Mouse (Mus musculus) liver, adult 2 months (tissue): ENCODE measurements around the gene Tsc1. TPM values are rescaled to one million over a fixed set of nuclear protein-coding genes. Genes with fewer than 3 reads are reported as not detected.

Experiments used
- DNase-seq: peaks from one replicate; pipeline ENCODE4 v3.0.0-alpha.2; 2011; ENCODE audit warnings: low read depth, low spot score; ENCODE audit errors: extremely low read depth
- H3K27ac ChIP-seq: fragments of 200-500 bp; replicated peaks from 2 replicates; pipeline ENCODE4 v1.5.1; 2012; ENCODE audit warnings: low read depth, mild to moderate bottlenecking, control low read depth, inconsistent platforms, low read length; ENCODE audit not compliant: insufficient read depth
- H3K27me3 ChIP-seq: fragments of 200-500 bp; 2 replicates; pipeline ENCODE4 v1.6.1; 2012; ENCODE audit warnings: mild to moderate bottlenecking, moderate library complexity, low read length, inconsistent platforms; ENCODE audit not compliant: control insufficient read depth, insufficient read depth
- H3K36me3 ChIP-seq: fragments of 200-500 bp; 2 replicates; pipeline ENCODE4 v1.6.1; 2012; ENCODE audit warnings: low read length, inconsistent platforms; ENCODE audit not compliant: control insufficient read depth, insufficient read depth
- H3K4me1 ChIP-seq: fragments of 200-500 bp; 2 replicates; pipeline ENCODE4 v1.6.1; 2011; ENCODE audit warnings: low read length; ENCODE audit not compliant: control insufficient read depth, insufficient read depth
- H3K4me3 ChIP-seq: fragments of 200-500 bp; 2 replicates; pipeline ENCODE4 v1.5.1; 2011; ENCODE audit warnings: low read depth, mild to moderate bottlenecking, control low read depth, low read length, moderate library complexity; ENCODE audit not compliant: insufficient read depth
- H3K79me2 ChIP-seq: fragments of 200-500 bp; 2 replicates; pipeline ENCODE4 v1.6.1; 2012; ENCODE audit warnings: inconsistent platforms, mild to moderate bottlenecking, low read length, moderate library complexity; ENCODE audit not compliant: control insufficient read depth, insufficient read depth
- H3K9ac ChIP-seq: fragments of 200-500 bp; 2 replicates; pipeline ENCODE4 v1.6.1; 2012; ENCODE audit warnings: low read depth, mild to moderate bottlenecking, control low read depth, inconsistent platforms, low read length
- CTCF ChIP-seq: fragments of 200-500 bp; IDR thresholded peaks from 2 replicates; pipeline ENCODE4 v1.5.1; 2011; ENCODE audit warnings: low read depth, low read length, control low read depth
- POLR2A ChIP-seq: fragments of 200-500 bp; IDR thresholded peaks from 2 replicates; pipeline ENCODE4 v1.6.1; 2011; ENCODE audit warnings: low read length, control low read depth; ENCODE audit not compliant: insufficient read depth; ENCODE audit errors: extremely low read depth
- WGBS: fragments of 180-500 bp; shearing (Covaris S2); methylation state at CpG from one replicate; pipeline ENCODE4 v1.1.7; 2018; 5-methylcytosine and 5-hydroxymethylcytosine counted together
- polyA plus RNA-seq: library from polyadenylated mRNA; depleted of rRNA; stranded (reverse); fragments of >200 nt; gene quantifications from 2 replicates; pipeline ENCODE4 v1.2.3, GENCODE M21; 2012
- total RNA-seq: library from RNA; depleted of rRNA; stranded (reverse); fragments of >200 nt; gene quantifications from 2 replicates; pipeline ENCODE4 v1.2.3, GENCODE M21; 2014

Tsc1 gene
- total and polyA plus RNA-seq, 2 experiments = 10.0 to 14.4 TPM

DNA sequence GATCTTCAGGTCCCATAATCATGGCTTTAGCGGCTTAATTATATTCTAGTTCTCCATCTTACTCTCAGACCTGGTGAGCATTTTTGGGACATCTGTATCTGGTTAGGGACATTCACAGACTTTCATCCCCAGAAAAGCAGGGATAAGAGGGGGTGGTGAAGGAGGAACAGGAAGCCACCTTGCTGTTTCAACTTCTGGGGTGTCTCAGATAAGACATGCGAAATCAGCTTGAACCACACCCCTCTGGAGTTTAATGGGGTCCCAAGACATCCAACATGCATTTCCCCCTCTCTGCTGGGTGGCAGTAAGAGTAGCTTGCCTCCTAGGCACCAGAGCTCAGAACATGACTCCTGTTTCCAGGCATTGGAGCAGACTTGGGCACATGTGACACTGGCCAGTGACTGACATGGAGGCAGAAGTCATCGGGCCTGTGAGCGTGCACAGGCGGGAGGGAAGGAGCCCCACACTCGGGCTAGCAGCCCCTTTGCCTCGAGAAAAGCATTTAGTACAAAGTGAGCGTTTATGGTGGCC lies 65.1 kb downstream of the Tsc1 start:
- Histone ChIP-seq H3K9ac (no peak overlapping the region), H3K36me3 (no peaks in the 10 kb centered on the region), H3K27me3 (no peaks in the 10 kb centered on the region), H3K4me3 (no peak overlapping the region), H3K27ac (no peak overlapping the region), H3K4me1 (no peaks in the 10 kb centered on the region), H3K79me2 (no peaks in the 10 kb centered on the region)
- WGBS = 71% methylated on average over 8 of the region's 8 CpGs
- no peak for DNase-seq
- no peak for TF ChIP-seq POLR2A
- no peak for TF ChIP-seq CTCF

- Histone ChIP-seq H3K79me2 (no peaks in the 10 kb centered on the region), H3K27ac (no peak overlapping the region), H3K27me3 (no peaks in the 10 kb centered on the region), H3K4me3 (no peak overlapping the region), H3K36me3 (no peaks in the 10 kb centered on the region), H3K4me1 (no peaks in the 10 kb centered on the region), H3K9ac (no peak overlapping the region)
- no peak for DNase-seq
- TF ChIP-seq CTCF (no peak), POLR2A (no peak)
- 82% methylated on average over 6 of the region's 6 CpGs for WGBS
Observed at GRCm38 (mm10) chr2:28706787-28707186, 65.8 kb downstream of the Tsc1 start.

- Histone ChIP-seq H3K27ac (no peak overlapping the region), H3K36me3 (no peaks in the 10 kb centered on the region), H3K4me1 (no peaks in the 10 kb centered on the region), H3K4me3 (no peak overlapping the region), H3K79me2 (no peaks in the 10 kb centered on the region), H3K9ac (no peak overlapping the region), H3K27me3 (no peaks in the 10 kb centered on the region)
- no peak for TF ChIP-seq POLR2A
- TF ChIP-seq CTCF = no peak
- 84% methylated on average over 8 of the region's 8 CpGs for WGBS
- DNase-seq = no peak
Observed at GRCm38 (mm10) chr2:28713036-28713435, 72.0 kb downstream of the Tsc1 start.

DNA sequence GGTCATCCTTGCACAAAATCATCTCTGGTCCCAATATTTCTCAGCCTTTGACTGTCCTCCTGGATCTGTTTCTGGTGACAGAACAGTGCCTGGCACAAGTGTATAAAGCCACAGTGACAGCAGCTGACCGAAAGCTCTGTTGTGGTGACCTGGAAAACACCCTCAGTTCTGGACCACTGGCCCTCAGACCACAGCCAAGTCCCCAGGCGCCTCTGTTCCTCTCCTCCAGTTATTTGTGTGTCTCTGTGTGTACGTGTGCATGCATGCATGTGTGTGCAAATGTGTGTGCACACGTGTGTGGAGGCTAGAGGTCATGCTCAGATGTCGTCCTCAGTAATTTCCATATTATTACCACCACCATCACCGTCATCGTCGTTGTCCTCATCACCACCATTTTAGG lies 81.4 kb downstream of the Tsc1 start:
- H3K27ac ChIP-seq = no peak overlapping the region
- 89% methylated on average over 8 of the region's 8 CpGs for WGBS
- no peak overlapping the region for H3K9ac ChIP-seq

DNA sequence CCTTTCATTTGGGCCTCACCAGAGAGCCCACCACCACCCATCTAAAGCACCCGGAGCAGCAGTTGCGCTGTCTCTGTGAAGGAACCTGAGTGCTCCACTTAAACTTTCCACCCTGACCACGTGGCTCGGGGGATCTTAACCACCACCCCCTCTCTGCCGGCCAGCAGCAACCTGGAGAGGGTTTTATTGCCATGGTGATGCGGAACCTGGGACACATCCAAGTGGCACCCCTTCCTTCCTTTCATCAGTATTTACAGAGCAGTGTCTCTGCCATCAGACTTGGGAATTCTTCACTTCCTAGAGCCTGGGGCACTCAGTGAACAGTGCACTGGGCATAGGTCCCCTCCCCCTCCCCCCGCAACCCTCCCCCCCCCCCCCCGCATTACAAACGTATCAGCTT lies 82.9 kb downstream of the Tsc1 start:
- Histone ChIP-seq H3K27ac (no peak overlapping the region), H3K4me1 (no peaks in the 10 kb centered on the region), H3K9ac (no peak overlapping the region), H3K27me3 (no peaks in the 10 kb centered on the region), H3K36me3 (no peaks in the 10 kb centered on the region), H3K4me3 (no peak overlapping the region), H3K79me2 (no peaks in the 10 kb centered on the region)
- no peak for DNase-seq
- TF ChIP-seq CTCF (no peak), POLR2A (no peak)
- WGBS = 60% methylated on average over 9 of the region's 9 CpGs

More for the DNA sequence above, 81.4 kb downstream of the Tsc1 start:
- H3K36me3 ChIP-seq = no peaks in the 10 kb centered on the region
- no peak for TF ChIP-seq POLR2A
- no peak for TF ChIP-seq CTCF
- H3K4me3 ChIP-seq = no peak overlapping the region
- no peaks in the 10 kb centered on the region for H3K79me2 ChIP-seq
- H3K27me3 ChIP-seq = no peaks in the 10 kb centered on the region
- H3K4me1 ChIP-seq = no peaks in the 10 kb centered on the region
- no peak for DNase-seq

GRCm38 (mm10) chr2:28727786-28728404 lies 86.9 kb downstream of the Tsc1 start:
- Histone ChIP-seq H3K27me3 (no peaks in the 10 kb centered on the region), H3K27ac (no peak overlapping the region), H3K9ac (no peak overlapping the region), H3K4me1 (no peaks in the 10 kb centered on the region), H3K4me3 (no peak overlapping the region), H3K36me3 (no peaks in the 10 kb centered on the region), H3K79me2 (no peaks in the 10 kb centered on the region)
- TF ChIP-seq POLR2A (no peak), CTCF (no peak)
- DNase-seq = no peak
- 81% methylated on average over 16 of the region's 16 CpGs for WGBS
